8 mouse cellular contexts compared by ENCODE assay signal in genomic region chr6:95098366-95099109, GRCm38 (mm10). TPM values are rescaled to one million over a fixed set of nuclear protein-coding genes. Genes with fewer than 3 reads are reported as not detected.
DNase-seq lines count a peak whose midpoint lies in the region; ATAC-seq and TF ChIP-seq lines count a peak whose summit lies in the region.

No protein-coding gene starts in this region.

- no peak for TF ChIP-seq POLR2A in bone marrow macrophage, adult 2 months (IDR thresholded peaks at IDR 0.05; ENCODE audit: borderline replicate concordance, low read depth, low read length)

- intact Hi-C loops in heart, postnatal 25 days (cut with DNase I): loop anchor here (2.0 kb wide), 1 partner anchor 1906 kb away; no protein-coding TSS in a partner anchor

- no peak overlapping the region for H3K27ac ChIP-seq in bone marrow macrophage, adult 2 months (ENCODE audit: insufficient read depth, low read depth, low read length)

- DNase-seq in ES-CJ7 (ENCODE audit: low read depth, low spot score): peak; percentile 91
- DNase-seq in heart, postnatal 25 days (ENCODE audit: low spot score): peak; percentile 18
- DNase-seq in layer of hippocampus, adult 9-11 months: peak; percentile 61
- DNase-seq in lung, postnatal 14 days: peak; percentile 87
- peak; percentile 65 for DNase-seq in retina, postnatal 7 days (ENCODE audit: low read depth, low spot score)
- peak; percentile 62 to 74 for DNase-seq in thymus, postnatal 36 days

- no peak overlapping the region for H3K4me3 ChIP-seq in bone marrow macrophage, adult 2 months (ENCODE audit: insufficient read depth, low read length)

- peak; percentile 88 for TF ChIP-seq CTCF in bone marrow macrophage, adult 2 months (IDR thresholded peaks at IDR 0.05; ENCODE audit: low read depth, low read length)

- ATAC-seq in erythroblast, adult 5-6 weeks (replicated peaks; ENCODE audit: low FRiP score, poor library complexity, severe bottlenecking): 0 out of 2 replicates have a peak, but pooled peaks have one; percentile 73

- H3K4me1 ChIP-seq in bone marrow macrophage, adult 2 months (ENCODE audit: control insufficient read depth, insufficient read depth, low read length): no peaks in the 10 kb centered on the region

RNA-seq across cellular contexts. Expression of gene Kbtbd8, which starts 18.5 kb away (rescaled TPM):
- polyA plus RNA-seq in bone marrow macrophage, adult 2 months (2012; ENCODE audit: insufficient read depth, insufficient read length, missing spikeins): 0.52 and 0.88 TPM in 2 replicates
- total RNA-seq in erythroblast, adult 5-6 weeks (2015; ENCODE audit: low replicate concordance): 0.77 and 2.5 TPM in 2 replicates
- 1.5 and 3.3 TPM in 2 replicates for total RNA-seq in erythroblast, adult 5-6 weeks (2017; ENCODE audit: low replicate concordance)
- 1 to 10 TPM; 1.5 to 1.8 TPM for total RNA-seq in heart, postnatal 25 days (2021)

Comparison
In these comparisons a context has a peak if more than half of its experiments do, and no peak if none do; other contexts are left out.
1. DNase-seq: peak in every context shown above with its lines; median percentile 91 in ES-CJ7; 87 in lung, postnatal 14 days; 68 in thymus, postnatal 36 days; 65 in retina, postnatal 7 days; 61 in layer of hippocampus, adult 9-11 months; 18 in heart, postnatal 25 days.